Mouse (Mus musculus): ENCODE data around the gene Ssbp2.

DNA sequence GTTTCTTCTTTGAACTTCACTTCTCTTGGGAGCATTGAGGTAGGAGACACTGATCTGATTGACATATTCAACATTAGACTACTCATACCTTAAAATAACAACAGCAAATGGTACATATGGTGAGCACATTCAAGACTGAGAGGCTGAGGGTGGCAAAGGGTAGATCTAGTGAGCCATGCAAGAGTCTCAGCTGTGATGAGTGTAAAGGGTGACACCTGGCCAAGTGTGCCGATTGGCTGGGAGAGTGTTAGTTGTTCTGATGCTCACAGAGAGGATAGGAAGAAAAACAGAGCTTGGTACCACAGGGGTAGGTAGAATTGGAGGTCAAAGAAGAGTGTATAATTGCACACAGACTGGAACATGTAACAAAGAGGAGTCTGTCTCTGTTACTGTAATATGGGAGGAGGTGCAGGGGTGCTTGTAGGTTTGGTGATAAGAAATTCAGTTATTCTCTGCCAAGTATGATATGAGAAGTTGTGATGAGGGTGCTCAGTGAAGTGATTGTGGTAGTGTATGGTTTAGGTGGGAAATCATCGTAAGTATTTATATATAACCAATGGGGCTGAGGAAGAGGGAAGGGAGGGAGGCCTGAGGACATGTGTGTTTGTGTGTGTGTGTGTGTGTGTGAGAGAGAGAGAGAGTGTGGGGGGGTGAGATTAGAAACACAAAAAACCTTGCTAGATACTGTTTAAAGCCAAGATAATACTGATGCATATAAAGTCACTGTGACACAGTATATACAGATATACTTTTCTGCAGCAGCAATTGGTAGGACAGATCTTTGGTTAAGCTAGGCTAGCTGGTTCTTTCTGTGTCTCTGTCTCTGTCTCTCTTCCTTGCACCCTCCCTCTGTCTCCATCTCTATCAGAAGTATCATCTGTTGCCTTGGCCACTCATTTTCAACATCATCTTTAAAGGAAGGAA, 80.3 kb downstream of the Ssbp2 start:
- TF ChIP-seq CTCF (IDR thresholded peaks at IDR 0.05; ENCODE audit: insufficient read depth, low read length), result no peak
- no peak for TF ChIP-seq POLR2A (IDR thresholded peaks at IDR 0.05; ENCODE audit: borderline replicate concordance, extremely low read depth, low read depth, low read length)
